Mouse (Mus musculus): ENCODE results near the gene 4921524J17Rik. TPM values are rescaled to one million over a fixed set of nuclear protein-coding genes. Genes with fewer than 3 reads are reported as not detected.

4921524J17Rik gene
- total RNA-seq, 2 experiments from 2014 or later, result 17.9 to 21.6 TPM

- intact Hi-C loops (cut with DNase I), result no loop called here
- no peak for DNase-seq
These were observed 37.6 kb downstream of the 4921524J17Rik start for GRCm38 (mm10) chr8:85395017-85395416.

GRCm38 (mm10) chr8:85393199-85393598 is 39.4 kb downstream of the 4921524J17Rik start:
- intact Hi-C loops (cut with DNase I), result no loop called here
- no peak for DNase-seq

- intact Hi-C loops (cut with DNase I), result no loop called here
- DNase-seq, result no peak
These were observed 41.2 kb downstream of the 4921524J17Rik start for GRCm38 (mm10) chr8:85391438-85391837.

- intact Hi-C loops (cut with DNase I), result no loop called here
- peak; percentile 77 to 86 for DNase-seq
These were observed 46.4 kb downstream of the 4921524J17Rik start, which contains the start of gene Mylk3 for GRCm38 (mm10) chr8:85386205-85386604. Mylk3 (minus strand) TSS chr8:85386345.

GRCm38 (mm10) chr8:85381926-85382325 is 50.7 kb downstream of the 4921524J17Rik start:
- peak in 1 of 2 experiments; percentile 49 for DNase-seq

GRCm38 (mm10) chr8:85380824-85381209 is 51.8 kb downstream of the 4921524J17Rik start:
- intact Hi-C loops (cut with DNase I), result loop anchor here (2.0 kb wide), 1 partner anchor 16 kb away; no protein-coding TSS in a partner anchor
- DNase-seq, result peak; percentile 86 to 92

More at GRCm38 (mm10) chr8:85381926-85382325, 50.7 kb downstream of the 4921524J17Rik start:
- intact Hi-C loops (cut with DNase I), result loop anchor here (2.0 kb wide), 1 partner anchor 17 kb away; no protein-coding TSS in a partner anchor

- intact Hi-C loops (cut with DNase I), result loop anchor here (2.0 kb wide), 1 partner anchor 15 kb away; no protein-coding TSS in a partner anchor
These were observed 52.4 kb downstream of the 4921524J17Rik start for GRCm38 (mm10) chr8:85380123-85380823.

GRCm38 (mm10) chr8:85379142-85379781 is 53.4 kb downstream of the 4921524J17Rik start:
- peak; percentile 75 to 79 for DNase-seq
- intact Hi-C loops (cut with DNase I), result no loop called here

More at GRCm38 (mm10) chr8:85380123-85380823, 52.4 kb downstream of the 4921524J17Rik start:
- DNase-seq, result no peak

GRCm38 (mm10) chr8:85376516-85376915 is 56.1 kb downstream of the 4921524J17Rik start:
- intact Hi-C loops (cut with DNase I), result no loop called here
- no peak for DNase-seq

GRCm38 (mm10) chr8:85374286-85374685 is 58.3 kb downstream of the 4921524J17Rik start:
- intact Hi-C loops (cut with DNase I), result no loop called here
- no peak for DNase-seq

GRCm38 (mm10) chr8:85373435-85374039 is 59.1 kb downstream of the 4921524J17Rik start:
- no peak for DNase-seq
- intact Hi-C loops (cut with DNase I), result no loop called here

GRCm38 (mm10) chr8:85372465-85372839 is 60.2 kb downstream of the 4921524J17Rik start:
- intact Hi-C loops (cut with DNase I), result no loop called here
- no peak for DNase-seq

- intact Hi-C loops (cut with DNase I), result no loop called here
- DNase-seq, result no peak
These were observed 60.7 kb downstream of the 4921524J17Rik start for GRCm38 (mm10) chr8:85371736-85372464.

GRCm38 (mm10) chr8:85365176-85365575 is 67.5 kb downstream of the 4921524J17Rik start:
- intact Hi-C loops (cut with DNase I), result loop anchor here (2.0 kb wide), 1 partner anchor 16 kb away; no protein-coding TSS in a partner anchor
- peak; percentile 79 to 86 for DNase-seq

- intact Hi-C loops (cut with DNase I), result loop anchor here (2.0 kb wide), 1 partner anchor 16 kb away; no protein-coding TSS in a partner anchor
- DNase-seq, result peak; percentile 51 to 57
These were observed 68.0 kb downstream of the 4921524J17Rik start for GRCm38 (mm10) chr8:85364628-85365027.

- DNase-seq, result no peak
- intact Hi-C loops (cut with DNase I), result no loop called here
These were observed 69.2 kb downstream of the 4921524J17Rik start for GRCm38 (mm10) chr8:85363406-85363805.

GRCm38 (mm10) chr8:85362211-85362610 is 70.4 kb downstream of the 4921524J17Rik start:
- DNase-seq, result peak in 1 of 2 experiments; percentile 24
- intact Hi-C loops (cut with DNase I), result no loop called here
